Mouse (Mus musculus): ENCODE data around the gene Vcam1. TPM values are rescaled to one million over a fixed set of nuclear protein-coding genes. Genes with fewer than 3 reads are reported as not detected.

Gene Vcam1
- polyA plus RNA-seq (2015; fragmentation: Nextera tagmentation; extraction: Ambion mirVana): 45.4 and 49.2 TPM in 2 replicates

GRCm38 (mm10) chr3:116129259-116129738 is at the start of gene Vcam1:
Gene Vcam1, minus strand, starts transcription at chr3:116129688.
- peak within 1 kb of the TSS; percentile 55 for H3K27ac ChIP-seq
- H3K27me3 ChIP-seq: no peaks in the 10 kb centered on the region
- no peaks in the 10 kb centered on the region for H3K9me3 ChIP-seq
- peak within 1 kb of the TSS; percentile 33 for H3K4me3 ChIP-seq
- peak; percentile 60 for ATAC-seq (ENCODE audit: low FRiP score)
- H3K36me3 ChIP-seq: no peaks in the 10 kb centered on the region
- no peak within 1 kb of the TSS for H3K9ac ChIP-seq
- WGBS: 6% methylated on average over 9 of the region's 9 CpGs
- H3K4me1 ChIP-seq (replicated peaks): peaks cover 14% of the 10 kb centered on the region; the same call in 1 of the 2 replicates
- peak within 1 kb of the TSS; percentile 48 for H3K4me2 ChIP-seq

GRCm38 (mm10) chr3:116175106-116175505 is 45.6 kb upstream of the Vcam1 start:
- no peak overlapping the region for H3K4me3 ChIP-seq
- H3K27me3 ChIP-seq: no peaks in the 10 kb centered on the region
- H3K4me1 ChIP-seq (replicated peaks): no peaks in the 10 kb centered on the region
- no peaks in the 10 kb centered on the region for H3K9me3 ChIP-seq
- ATAC-seq (ENCODE audit: low FRiP score): no peak
- no peak overlapping the region for H3K9ac ChIP-seq
- no peak overlapping the region for H3K27ac ChIP-seq
- 98% methylated on average over 6 of the region's 6 CpGs for WGBS
- H3K36me3 ChIP-seq: no peaks in the 10 kb centered on the region
- no peak overlapping the region for H3K4me2 ChIP-seq

GRCm38 (mm10) chr3:116171461-116171860 is 42.0 kb upstream of the Vcam1 start:
- no peaks in the 10 kb centered on the region for H3K36me3 ChIP-seq
- 83% methylated on average over 5 of the region's 5 CpGs for WGBS
- no peak overlapping the region for H3K27ac ChIP-seq
- no peak for ATAC-seq (ENCODE audit: low FRiP score)
- H3K4me2 ChIP-seq: no peak overlapping the region
- H3K9ac ChIP-seq: no peak overlapping the region
- H3K4me3 ChIP-seq: no peak overlapping the region
- H3K27me3 ChIP-seq: no peaks in the 10 kb centered on the region
- H3K9me3 ChIP-seq: no peaks in the 10 kb centered on the region
- no peaks in the 10 kb centered on the region for H3K4me1 ChIP-seq (replicated peaks)

- no peak overlapping the region for H3K9ac ChIP-seq
- ATAC-seq (ENCODE audit: low FRiP score): no peak
- H3K4me3 ChIP-seq: no peak overlapping the region
- H3K4me1 ChIP-seq (replicated peaks): no peaks in the 10 kb centered on the region
- whole genome bisulfite sequencing: 92% methylated on average over 2 of the region's 2 CpGs
- H3K4me2 ChIP-seq: no peak overlapping the region
- no peaks in the 10 kb centered on the region for H3K27me3 ChIP-seq
- H3K9me3 ChIP-seq: no peaks in the 10 kb centered on the region
- no peaks in the 10 kb centered on the region for H3K36me3 ChIP-seq
- H3K27ac ChIP-seq: no peak overlapping the region
Measured at GRCm38 (mm10) chr3:116168056-116168455, 38.6 kb upstream of the Vcam1 start.

GRCm38 (mm10) chr3:116166296-116166695 is 36.8 kb upstream of the Vcam1 start:
- Histone ChIP-seq H3K9me3 (no peaks in the 10 kb centered on the region), H3K27me3 (no peaks in the 10 kb centered on the region), H3K4me3 (no peak overlapping the region), H3K4me2 (no peak overlapping the region), H3K36me3 (no peaks in the 10 kb centered on the region), H3K9ac (no peak overlapping the region), H3K4me1 (replicated peaks) (no peaks in the 10 kb centered on the region), H3K27ac (no peak overlapping the region)
- no peak for ATAC-seq (ENCODE audit: low FRiP score)
- WGBS: 87% methylated on average over 8 of the region's 8 CpGs

- WGBS: 82% methylated on average over 1 of the region's 1 CpGs
- H3K4me2 ChIP-seq: no peak overlapping the region
- no peaks in the 10 kb centered on the region for H3K27me3 ChIP-seq
- ATAC-seq (ENCODE audit: low FRiP score): no peak
- H3K27ac ChIP-seq: no peak overlapping the region
- no peaks in the 10 kb centered on the region for H3K4me1 ChIP-seq (replicated peaks)
- H3K9ac ChIP-seq: no peak overlapping the region
- no peaks in the 10 kb centered on the region for H3K9me3 ChIP-seq
- H3K4me3 ChIP-seq: no peak overlapping the region
- H3K36me3 ChIP-seq: no peaks in the 10 kb centered on the region
Measured at GRCm38 (mm10) chr3:116165030-116165429, 35.5 kb upstream of the Vcam1 start.

- whole genome bisulfite sequencing: 84% methylated on average over 5 of the region's 5 CpGs
- no peak overlapping the region for H3K27ac ChIP-seq
- H3K9ac ChIP-seq: no peak overlapping the region
- no peak overlapping the region for H3K4me3 ChIP-seq
- no peaks in the 10 kb centered on the region for H3K4me1 ChIP-seq (replicated peaks)
- no peaks in the 10 kb centered on the region for H3K9me3 ChIP-seq
- no peaks in the 10 kb centered on the region for H3K27me3 ChIP-seq
- ATAC-seq (ENCODE audit: low FRiP score): no peak
- H3K4me2 ChIP-seq: no peak overlapping the region
- no peaks in the 10 kb centered on the region for H3K36me3 ChIP-seq
Measured at GRCm38 (mm10) chr3:116163517-116163916, 34.0 kb upstream of the Vcam1 start.

- ATAC-seq (ENCODE audit: low FRiP score): no peak
- Histone ChIP-seq H3K4me3 (no peak overlapping the region), H3K9me3 (no peaks in the 10 kb centered on the region), H3K9ac (no peak overlapping the region), H3K4me2 (no peak overlapping the region), H3K27me3 (no peaks in the 10 kb centered on the region), H3K27ac (no peak overlapping the region), H3K36me3 (no peaks in the 10 kb centered on the region), H3K4me1 (replicated peaks) (no peaks in the 10 kb centered on the region)
- WGBS: 83% methylated on average over 9 of the region's 9 CpGs
Measured at GRCm38 (mm10) chr3:116162097-116162666, 32.7 kb upstream of the Vcam1 start.

- Histone ChIP-seq H3K4me2 (no peak overlapping the region), H3K36me3 (no peaks in the 10 kb centered on the region), H3K27ac (no peak overlapping the region), H3K9ac (no peak overlapping the region), H3K4me3 (no peak overlapping the region), H3K9me3 (no peaks in the 10 kb centered on the region), H3K27me3 (no peaks in the 10 kb centered on the region), H3K4me1 (replicated peaks) (no peaks in the 10 kb centered on the region)
- WGBS: 95% methylated on average over 5 of the region's 5 CpGs
- ATAC-seq (ENCODE audit: low FRiP score): no peak
Measured at GRCm38 (mm10) chr3:116159376-116159775, 29.9 kb upstream of the Vcam1 start.

- Histone ChIP-seq H3K9ac (no peak overlapping the region), H3K4me1 (replicated peaks) (no peaks in the 10 kb centered on the region), H3K27me3 (no peaks in the 10 kb centered on the region), H3K9me3 (no peaks in the 10 kb centered on the region), H3K27ac (no peak overlapping the region), H3K4me3 (no peak overlapping the region), H3K4me2 (no peak overlapping the region), H3K36me3 (no peaks in the 10 kb centered on the region)
- ATAC-seq (ENCODE audit: low FRiP score): no peak
- WGBS: 70% methylated on average over 13 of the region's 13 CpGs
Measured at GRCm38 (mm10) chr3:116157447-116157990, 28.0 kb upstream of the Vcam1 start.

- peak; percentile 24; the same call in 1 of the 2 replicates for ATAC-seq (ENCODE audit: low FRiP score)
- 86% methylated on average over 13 of the region's 13 CpGs for WGBS
- no peak overlapping the region for H3K4me2 ChIP-seq
- peaks cover 6% of the 10 kb centered on the region; the same call in 1 of the 2 replicates for H3K4me1 ChIP-seq (replicated peaks)
- H3K27ac ChIP-seq: no peak overlapping the region
- no peaks in the 10 kb centered on the region for H3K9me3 ChIP-seq
- H3K36me3 ChIP-seq: no peaks in the 10 kb centered on the region
- no peaks in the 10 kb centered on the region for H3K27me3 ChIP-seq
- H3K9ac ChIP-seq: no peak overlapping the region
- H3K4me3 ChIP-seq: no peak overlapping the region
Measured at GRCm38 (mm10) chr3:116150056-116150632, 20.7 kb upstream of the Vcam1 start.

- WGBS: 53% methylated on average over 4 of the region's 4 CpGs
- ATAC-seq (ENCODE audit: low FRiP score): no peak
- H3K27me3 ChIP-seq: no peaks in the 10 kb centered on the region
- no peak overlapping the region for H3K4me2 ChIP-seq
- no peaks in the 10 kb centered on the region for H3K9me3 ChIP-seq
- H3K27ac ChIP-seq: no peak overlapping the region
- H3K4me1 ChIP-seq (replicated peaks): peaks cover 6% of the 10 kb centered on the region; the same call in 1 of the 2 replicates
- no peaks in the 10 kb centered on the region for H3K36me3 ChIP-seq
- no peak overlapping the region for H3K4me3 ChIP-seq
- H3K9ac ChIP-seq: no peak overlapping the region
Measured at GRCm38 (mm10) chr3:116149096-116149495, 19.6 kb upstream of the Vcam1 start.

- Histone ChIP-seq H3K4me3 (no peak overlapping the region), H3K27me3 (no peaks in the 10 kb centered on the region), H3K4me1 (replicated peaks) (peaks cover 6% of the 10 kb centered on the region; the same call in 1 of the 2 replicates), H3K27ac (no peak overlapping the region), H3K9me3 (no peaks in the 10 kb centered on the region), H3K9ac (no peak overlapping the region), H3K36me3 (no peaks in the 10 kb centered on the region), H3K4me2 (no peak overlapping the region)
- ATAC-seq (ENCODE audit: low FRiP score): no peak
- WGBS: 65% methylated on average over 9 of the region's 9 CpGs
Measured at GRCm38 (mm10) chr3:116148676-116149075, 19.2 kb upstream of the Vcam1 start.
